9 mouse cellular contexts compared by ENCODE assay signal in genomic region chr12:31947476-31947875, GRCm38 (mm10). TPM values are rescaled to one million over a fixed set of nuclear protein-coding genes. Genes with fewer than 3 reads are reported as not detected.
DNase-seq lines count a peak whose midpoint lies in the region; ATAC-seq and TF ChIP-seq lines count a peak whose summit lies in the region.
"Had no signal": no experiment of that assay in that cellular context is flagged by ENCODE, and none has a peak within 500 bp of the region (broad histone marks: within the 10 kb centered on the region; RNA-seq: fewer than 3 reads in every experiment).

No protein-coding gene starts in this region.

- no peak overlapping the region for H3K27ac ChIP-seq in kidney, adult 2 months (ENCODE audit: insufficient read depth, low read depth, low read length)
- H3K27ac ChIP-seq in kidney, embryonic 16.5 days (ENCODE audit: low read length) = no peak overlapping the region
- H3K27ac ChIP-seq in MEL (ENCODE audit: control insufficient read depth, low read depth, low read length) = no peak overlapping the region
- no peak overlapping the region for H3K27ac ChIP-seq in lung, postnatal 0 days (ENCODE audit: low read length)
- H3K27ac ChIP-seq: neural tube, embryonic 12.5 days had no signal

- WGBS in kidney, adult 2 months = 81% methylated on average over 5 of the region's 5 CpGs
- WGBS in kidney, embryonic 16.5 days = 91% methylated on average over 5 of the region's 5 CpGs
- 90% methylated on average over 5 of the region's 5 CpGs for WGBS in lung, postnatal 0 days

- H3K4me1 ChIP-seq in kidney, adult 2 months (ENCODE audit: control insufficient read depth, insufficient read depth, low read length) = peaks cover 6% of the 10 kb centered on the region; the same call in 1 of the 2 replicates
- H3K4me1 ChIP-seq in kidney, embryonic 16.5 days (ENCODE audit: insufficient read depth, low read length) = peaks cover 5% of the 10 kb centered on the region; the same call in 1 of the 2 replicates
- peaks cover 14% of the 10 kb centered on the region in 2 experiments for H3K4me1 ChIP-seq in MEL (ENCODE audit: control insufficient read depth in 1 of 2, insufficient read depth in 2 of 2, low read length in 2 of 2)
- H3K4me1 ChIP-seq in lung, postnatal 0 days (ENCODE audit: insufficient read depth, low read depth, low read length) = no peaks in the 10 kb centered on the region
- H3K4me1 ChIP-seq: neural tube, embryonic 12.5 days had no signal

- DNase-seq in kidney, adult 2 months = peak; percentile 29
- DNase-seq in CD4-positive helper T cell, adult 2 months (ENCODE audit: low read depth, low spot score) = peak; percentile 69
- peak; percentile 67 for DNase-seq in MEL (ENCODE audit: low read depth, low spot score)
- DNase-seq in lung, postnatal 0 days (ENCODE audit: low spot score) = peak; percentile 31
- DNase-seq in right cerebral cortex, adult 2 months (ENCODE audit: low spot score in 2 of 2) = no peak
- no peak for DNase-seq in gastrocnemius, postnatal 10 days
- no peak for DNase-seq in heart, adult 18-20 months

- H3K79me2 ChIP-seq in MEL (ENCODE audit: control insufficient read depth, insufficient read depth, low read length, poor library complexity) = peaks cover 9% of the 10 kb centered on the region; the same call in 1 of the 2 replicates

- H3K4me2 ChIP-seq in kidney, embryonic 16.5 days (replicated peaks; ENCODE audit: low read depth, low read length) = no peak overlapping the region
- no peak overlapping the region for H3K4me2 ChIP-seq in lung, postnatal 0 days (replicated peaks; ENCODE audit: low read depth, low read length)

- peak; percentile 39 for TF ChIP-seq RAD21 in MEL (IDR thresholded peaks at IDR 0.05; ENCODE audit: low read depth, low read length)

- TF ChIP-seq CTCF in kidney, adult 2 months (conservative IDR thresholded peaks at IDR 0.05; ENCODE audit: insufficient read depth, insufficient read length, low read depth, low read length) = 0 out of 2 replicates have a peak, but pooled peaks have one; percentile 32
- TF ChIP-seq CTCF in MEL (IDR thresholded peaks at IDR 0.05 in 2 of 3, conservative IDR thresholded peaks at IDR 0.05 in 1 of 3; ENCODE audit: control insufficient read depth in 1 of 3, insufficient read depth in 1 of 3, low read depth in 2 of 3, low read length in 3 of 3, poor library complexity in 1 of 3, severe bottlenecking in 1 of 3) = peak; percentile 28 to 50 (median 47); a peak in 5 of 6 replicates
- peak; percentile 64 for TF ChIP-seq CTCF in lung, postnatal 0 days (IDR thresholded peaks at IDR 0.05)

- no peak for ATAC-seq in kidney, embryonic 16.5 days (ENCODE audit: low FRiP score, low TSS enrichment)
- no peak for ATAC-seq in lung, postnatal 0 days

- no peak for TF ChIP-seq EP300 in MEL (IDR thresholded peaks at IDR 0.05; ENCODE audit: low read depth in 1 of 2, low read length in 2 of 2)
- no peak for TF ChIP-seq EP300 in lung, postnatal 0 days (IDR thresholded peaks at IDR 0.05)

- H3K36me3 ChIP-seq in kidney, adult 2 months (ENCODE audit: control insufficient read depth, insufficient read depth, low read length) = peaks cover 6% of the 10 kb centered on the region
- H3K36me3 ChIP-seq in kidney, embryonic 16.5 days (ENCODE audit: insufficient read depth, low read length) = peaks cover 12% of the 10 kb centered on the region
- H3K36me3 ChIP-seq in MEL (ENCODE audit: control insufficient read depth in 1 of 2, insufficient read depth in 2 of 2, low read length in 2 of 2) = peaks cover 0 to 36% of the 10 kb centered on the region in 2 experiments; a peak in 2 of 4 replicates
- peaks cover 9% of the 10 kb centered on the region; the same call in 1 of the 2 replicates for H3K36me3 ChIP-seq in lung, postnatal 0 days (ENCODE audit: insufficient read depth, low read length)

- TF ChIP-seq POLR2A in kidney, adult 2 months (IDR thresholded peaks at IDR 0.05; ENCODE audit: low read depth, low read length) = no peak
- no peak for TF ChIP-seq POLR2A in MEL (IDR thresholded peaks at IDR 0.05; ENCODE audit: control insufficient read depth in 1 of 2, insufficient read depth in 1 of 2, low read depth in 1 of 2, low read length in 2 of 2, poor library complexity in 1 of 2)

- no peak overlapping the region for H3K4me3 ChIP-seq in kidney, adult 2 months (ENCODE audit: insufficient read depth, low read depth, low read length)
- H3K4me3 ChIP-seq in kidney, embryonic 16.5 days (ENCODE audit: low read length) = no peak overlapping the region
- H3K4me3 ChIP-seq in MEL (ENCODE audit: control insufficient read depth in 1 of 2, insufficient read depth in 1 of 2, low read depth in 2 of 2, low read length in 2 of 2) = no peak overlapping the region
- no peak overlapping the region for H3K4me3 ChIP-seq in lung, postnatal 0 days (ENCODE audit: low read depth, low read length)
- H3K4me3 ChIP-seq: neural tube, embryonic 12.5 days had no signal

- no peaks in the 10 kb centered on the region for H3K9me3 ChIP-seq in kidney, embryonic 16.5 days (ENCODE audit: low read length)
- H3K9me3 ChIP-seq in MEL (replicated peaks; ENCODE audit: insufficient read depth, low read length) = no peaks in the 10 kb centered on the region
- no peaks in the 10 kb centered on the region for H3K9me3 ChIP-seq in lung, postnatal 0 days (ENCODE audit: low read length)
- H3K9me3 ChIP-seq: neural tube, embryonic 12.5 days had no signal

- H3K27me3 ChIP-seq in kidney, adult 2 months (replicated peaks; ENCODE audit: control insufficient read depth, insufficient read depth, low read length) = no peaks in the 10 kb centered on the region
- H3K27me3 ChIP-seq in kidney, embryonic 16.5 days (ENCODE audit: insufficient read depth, low read length) = no peaks in the 10 kb centered on the region
- no peaks in the 10 kb centered on the region for H3K27me3 ChIP-seq in MEL (ENCODE audit: control insufficient read depth in 1 of 2, insufficient read depth in 2 of 2, low read length in 2 of 2)
- no peaks in the 10 kb centered on the region for H3K27me3 ChIP-seq in lung, postnatal 0 days (replicated peaks; ENCODE audit: insufficient read depth, low read length)
- H3K27me3 ChIP-seq: neural tube, embryonic 12.5 days had no signal

- H3K9ac ChIP-seq in kidney, embryonic 16.5 days (replicated peaks; ENCODE audit: low read length) = no peak overlapping the region
- no peak overlapping the region for H3K9ac ChIP-seq in MEL (ENCODE audit: control insufficient read depth, low read depth, low read length, poor library complexity, severe bottlenecking)
- H3K9ac ChIP-seq in lung, postnatal 0 days (replicated peaks; ENCODE audit: low read depth) = no peak overlapping the region
- H3K9ac ChIP-seq: neural tube, embryonic 12.5 days had no signal

TF ChIP-seq in MEL, 35 proteins besides CTCF, POLR2A, EP300 and RAD21:
- TF ChIP-seq USF2 (IDR thresholded peaks at IDR 0.05; ENCODE audit: borderline replicate concordance in 1 of 2, insufficient read depth in 1 of 2, low read depth in 1 of 2, low read length in 2 of 2) (no peak), ZC3H11A (IDR thresholded peaks at IDR 0.05; ENCODE audit: low read depth, low read length) (peak; percentile 18; the same call in 1 of the 2 replicates), SMC3 (IDR thresholded peaks at IDR 0.05; ENCODE audit: low read depth, low read length) (peak; percentile 44)

RNA-seq across cellular contexts. Expression of gene Hbp1, which starts 2.9 kb away (rescaled TPM):
- 67.5 and 68.2 TPM in 2 replicates for polyA plus RNA-seq in kidney, adult 2 months (2012; rRNA removed)
- polyA plus RNA-seq in kidney, embryonic 16.5 days (2015; fragmentation: Nextera tagmentation; extraction: Ambion mirVana) = 127 and 132 TPM in 2 replicates
- 4.3 and 7.2 TPM in 2 replicates for total RNA-seq in MEL (2012; rRNA removed)
- 1 to 10 TPM in 1 of 2 experiments, not detected in 1; 8.8 TPM for polyA plus RNA-seq in MEL (2012; ENCODE audit: insufficient read depth in 1 of 2, insufficient read length in 2 of 2, low read depth in 1 of 2, low replicate concordance in 2 of 2, missing spikeins in 1 of 2)
- 162 and 168 TPM in 2 replicates for polyA plus RNA-seq in lung, postnatal 0 days (2015; fragmentation: Nextera tagmentation; extraction: Ambion mirVana)
- 10 to 100 TPM; 59.2 to 63.1 TPM for total RNA-seq in gastrocnemius, postnatal 10 days (2021)
- total RNA-seq in heart, adult 18-20 months (2021) = 10 to 100 TPM; 64.1 to 68.9 TPM

Comparison
In these comparisons a context has a peak if more than half of its experiments do, and no peak if none do; other contexts are left out.
1. DNase-seq: peak in kidney, adult 2 months (single experiment), CD4-positive helper T cell, adult 2 months (single experiment), MEL (single experiment) and lung, postnatal 0 days (single experiment); none in right cerebral cortex, adult 2 months (0 of 2), gastrocnemius, postnatal 10 days (single experiment) and heart, adult 18-20 months (0 of 2).
2. Peak in every context shown above with its lines, with median percentiles within 50 percentile points of each other: CTCF ChIP-seq.